Mouse (Mus musculus) cerebellum, adult 2 months (tissue): ENCODE results near the gene Boc. TPM values are rescaled to one million over a fixed set of nuclear protein-coding genes. Genes with fewer than 3 reads are reported as not detected.
"Not testable (repeated sequence)": the region's sequence is repeated elsewhere in the genome, so short reads cannot be mapped to it uniquely, and the experiment has no call there.

Experiments
- DNase-seq, 2 experiments: peaks; one replicate each; pipeline ENCODE4 v3.0.0; 2021
- H3K27ac ChIP-seq: fragments of 200-500 bp; 2 replicates; pipeline ENCODE4 v1.5.1; 2012; ENCODE audit warnings: low read length, control low read depth, inconsistent platforms; ENCODE audit not compliant: insufficient read depth
- H3K27me3 ChIP-seq: fragments of 200-500 bp; 2 replicates; pipeline ENCODE4 v1.6.1; 2012; ENCODE audit warnings: inconsistent platforms, mild to moderate bottlenecking, low read length, moderate library complexity; ENCODE audit not compliant: control insufficient read depth, insufficient read depth
- H3K4me1 ChIP-seq: fragments of 200-500 bp; 2 replicates; pipeline ENCODE4 v1.6.1; 2011; ENCODE audit warnings: low read length; ENCODE audit not compliant: control insufficient read depth, insufficient read depth
- H3K4me3 ChIP-seq: fragments of 200-500 bp; replicated peaks from 2 replicates; pipeline ENCODE3; 2011; ENCODE audit warnings: mild to moderate bottlenecking, low read depth, low read length, control low read depth; ENCODE audit not compliant: insufficient read depth
- CTCF ChIP-seq: fragments of 200-500 bp; IDR thresholded peaks from 2 replicates; pipeline ENCODE4 v1.5.1; 2011; ENCODE audit warnings: low read depth, mild to moderate bottlenecking, control low read depth, low read length, moderate library complexity, borderline replicate concordance; ENCODE audit not compliant: insufficient read depth
- POLR2A ChIP-seq: fragments of 200-500 bp; IDR thresholded peaks from 2 replicates; pipeline ENCODE4 v1.6.1; 2011; ENCODE audit warnings: low read length, control low read depth, borderline replicate concordance; ENCODE audit not compliant: insufficient read depth
- WGBS: fragments of 180-500 bp; shearing (Covaris S2); methylation state at CpG from one replicate; pipeline ENCODE4 v1.1.7; 2018; 5-methylcytosine and 5-hydroxymethylcytosine counted together
- polyA plus RNA-seq: library from polyadenylated mRNA; depleted of rRNA; stranded (reverse); fragments of >200 nt; gene quantifications from 2 replicates; pipeline ENCODE4 v1.2.3, GENCODE M21; 2012

Boc gene
- polyA plus RNA-seq, 1 experiment = 37.9 TPM

- H3K4me3 ChIP-seq = no peak overlapping the region
- no peaks in the 10 kb centered on the region for H3K27me3 ChIP-seq
- peak in 1 of 2 experiments; percentile 34 for DNase-seq
- TF ChIP-seq POLR2A (no peak), CTCF (peak; percentile 33; the same call in 1 of the 2 replicates)
- H3K4me1 ChIP-seq = peaks cover 8% of the 10 kb centered on the region; the same call in 1 of the 2 replicates
- 32% methylated on average over 7 of the region's 7 CpGs for WGBS
- H3K27ac ChIP-seq = no peak overlapping the region
Observed at GRCm38 (mm10) chr16:44480616-44481015, 78.1 kb downstream of the Boc start.

GRCm38 (mm10) chr16:44479852-44480251 is 78.8 kb downstream of the Boc start:
- peak overlapping the region; percentile 60; the same call in 1 of the 2 replicates for H3K27ac ChIP-seq
- no peaks in the 10 kb centered on the region for H3K27me3 ChIP-seq
- TF ChIP-seq POLR2A (no peak), CTCF (no peak)
- WGBS = 6% methylated on average over 14 of the region's 14 CpGs
- H3K4me1 ChIP-seq = peaks cover 8% of the 10 kb centered on the region; the same call in 1 of the 2 replicates
- peak overlapping the region; percentile 48 for H3K4me3 ChIP-seq
- peak; percentile 93 to 95 for DNase-seq

GRCm38 (mm10) chr16:44478767-44479166 is 79.9 kb downstream of the Boc start:
- 52% methylated on average over 18 of the region's 18 CpGs for WGBS
- TF ChIP-seq CTCF = no peak
- no peak for TF ChIP-seq POLR2A

DNA sequence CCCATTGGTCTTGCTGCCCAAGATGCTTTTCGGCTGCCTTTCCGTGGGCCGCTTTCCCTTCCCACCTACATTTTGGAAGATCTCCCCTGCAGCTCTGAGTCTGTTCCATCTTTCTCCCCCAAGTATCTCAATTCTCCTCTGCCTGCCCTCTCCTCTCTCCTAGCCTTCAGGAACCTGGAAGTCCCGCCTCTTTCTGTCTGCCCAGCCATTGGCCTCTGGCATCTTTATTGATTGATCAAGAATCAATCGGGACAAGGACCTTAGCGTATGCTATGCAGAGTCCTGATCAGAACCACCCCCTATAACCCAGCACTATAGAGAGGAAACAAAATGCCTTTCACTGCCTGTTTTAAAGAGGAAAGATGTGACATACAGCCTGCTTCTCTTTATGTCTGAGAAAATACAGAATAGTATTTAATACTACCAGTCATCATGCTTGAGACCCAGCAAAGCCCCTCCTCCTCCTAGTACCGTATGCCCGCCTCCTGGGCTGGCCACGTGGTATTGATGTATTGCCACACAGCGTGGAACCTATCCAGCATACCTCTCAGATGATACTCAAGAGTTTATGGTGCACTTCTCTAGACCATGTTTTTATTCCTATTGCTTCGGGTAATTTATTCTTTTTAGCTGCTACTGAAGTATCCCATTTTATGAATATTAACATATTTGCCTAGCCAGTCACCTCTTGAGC is 82.9 kb downstream of the Boc start:
- Histone ChIP-seq H3K4me1 (peaks cover 6% of the 10 kb centered on the region; the same call in 1 of the 2 replicates), H3K27ac (no peak overlapping the region), H3K4me3 (no peak overlapping the region), H3K27me3 (no peaks in the 10 kb centered on the region)
- TF ChIP-seq CTCF (no peak), POLR2A (no peak)
- 91% methylated on average over 11 of the region's 11 CpGs for WGBS
- no peak for DNase-seq

More at GRCm38 (mm10) chr16:44478767-44479166, 79.9 kb downstream of the Boc start:
- H3K27me3 ChIP-seq = no peaks in the 10 kb centered on the region
- H3K4me3 ChIP-seq = no peak overlapping the region
- H3K4me1 ChIP-seq = peaks cover 6% of the 10 kb centered on the region; the same call in 1 of the 2 replicates
- H3K27ac ChIP-seq = no peak overlapping the region
- DNase-seq = peak in 1 of 2 experiments; percentile 13

- Histone ChIP-seq H3K27me3 (no peaks in the 10 kb centered on the region), H3K4me3 (no peak overlapping the region), H3K27ac (no peak overlapping the region), H3K4me1 (peaks cover 6% of the 10 kb centered on the region; the same call in 1 of the 2 replicates)
- DNase-seq = no peak
- TF ChIP-seq CTCF (no peak), POLR2A (no peak)
- WGBS = 90% methylated on average over 14 of the region's 14 CpGs
Observed at GRCm38 (mm10) chr16:44475281-44475680, 83.4 kb downstream of the Boc start.

DNA sequence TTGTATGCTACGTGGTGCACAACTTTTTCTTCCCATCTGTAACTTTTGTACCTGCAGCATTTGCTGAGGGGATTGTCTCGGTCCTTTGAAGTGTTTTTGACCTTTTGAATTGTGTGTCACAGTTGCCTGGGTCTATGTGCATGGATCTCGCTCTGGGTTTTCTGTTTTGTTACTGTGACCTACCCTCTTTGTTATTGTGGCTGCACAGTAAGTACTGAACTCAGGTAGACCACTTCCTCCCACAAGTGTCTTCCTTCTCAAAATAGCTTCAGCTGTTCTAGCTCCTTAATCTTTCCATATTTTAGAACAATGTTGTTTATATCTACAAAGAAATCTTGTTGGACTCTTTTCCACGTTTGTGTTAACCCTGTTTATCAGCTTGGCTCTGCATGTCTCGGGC is 97.8 kb downstream of the Boc start:
- H3K27me3 ChIP-seq = no peaks in the 10 kb centered on the region
- TF ChIP-seq CTCF = no peak
- TF ChIP-seq POLR2A = no peak
- WGBS = 86% methylated on average over 5 of the region's 5 CpGs
- no peak for DNase-seq
- H3K4me3 ChIP-seq = no peak overlapping the region
- no peaks in the 10 kb centered on the region for H3K4me1 ChIP-seq
- H3K27ac ChIP-seq = no peak overlapping the region

- 96% methylated on average over 2 of the region's 2 CpGs for WGBS
- DNase-seq = no peak
- Histone ChIP-seq H3K27ac (no peak overlapping the region), H3K4me3 (no peak overlapping the region), H3K27me3 (no peaks in the 10 kb centered on the region), H3K4me1 (no peaks in the 10 kb centered on the region)
- TF ChIP-seq POLR2A (no peak), CTCF (no peak)
Observed at GRCm38 (mm10) chr16:44458826-44459225, 99.9 kb downstream of the Boc start.

DNA sequence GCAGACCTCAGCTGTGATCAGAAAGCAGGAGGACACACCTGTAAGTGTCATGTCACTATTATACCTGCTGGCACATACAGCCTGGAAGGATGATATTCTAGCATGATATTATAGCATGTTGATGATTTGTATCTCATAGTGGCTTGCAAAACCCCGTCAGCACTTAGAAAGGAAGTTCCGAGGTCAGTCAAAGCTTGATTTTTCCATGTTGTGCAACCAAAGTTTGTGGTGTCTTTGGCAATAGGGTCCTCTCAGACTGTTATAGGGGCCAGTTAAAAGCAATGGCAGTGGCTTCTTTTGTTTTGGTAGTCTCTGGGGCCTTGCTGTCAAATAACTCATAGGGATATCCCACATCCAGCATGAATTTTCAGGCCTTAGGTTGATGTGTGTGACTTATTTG is 100.8 kb downstream of the Boc start:
- Histone ChIP-seq H3K4me3 (no peak overlapping the region), H3K27ac (no peak overlapping the region), H3K27me3 (no peaks in the 10 kb centered on the region), H3K4me1 (no peaks in the 10 kb centered on the region)
- 94% methylated on average over 2 of the region's 2 CpGs for WGBS
- DNase-seq = no peak
- TF ChIP-seq CTCF (no peak), POLR2A (no peak)

DNA sequence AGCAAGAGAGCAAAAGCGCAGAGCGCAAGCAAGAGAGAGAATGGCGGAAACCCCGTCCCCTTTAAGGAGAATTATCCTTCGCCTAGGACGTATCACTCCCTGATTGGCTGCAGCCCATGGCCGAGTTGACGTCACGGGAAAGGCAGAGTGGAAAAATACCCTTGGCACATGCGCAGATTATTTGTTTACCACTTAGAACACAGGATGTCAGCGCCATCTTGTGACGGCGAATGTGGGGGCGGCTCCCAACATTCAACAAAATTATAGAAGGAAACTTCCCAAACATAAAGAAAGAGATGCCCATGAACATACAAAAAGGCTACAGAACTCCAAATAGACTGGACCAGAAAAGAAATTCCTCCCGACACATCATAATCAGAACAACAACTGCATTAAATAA is 116.8 kb downstream of the Boc start:
- H3K4me3 ChIP-seq, DNase-seq, H3K27me3 ChIP-seq, H3K4me1 ChIP-seq, H3K27ac ChIP-seq: not testable (repeated sequence)
- WGBS = 89% methylated on average over 15 of the region's 15 CpGs
